Mouse (Mus musculus): Measurements from ENCODE around the gene Ankrd13a.
A peak's percentile ranks its signal among the peaks of the same experiment; 100 is the strongest.

Gene Ankrd13a

DNA sequence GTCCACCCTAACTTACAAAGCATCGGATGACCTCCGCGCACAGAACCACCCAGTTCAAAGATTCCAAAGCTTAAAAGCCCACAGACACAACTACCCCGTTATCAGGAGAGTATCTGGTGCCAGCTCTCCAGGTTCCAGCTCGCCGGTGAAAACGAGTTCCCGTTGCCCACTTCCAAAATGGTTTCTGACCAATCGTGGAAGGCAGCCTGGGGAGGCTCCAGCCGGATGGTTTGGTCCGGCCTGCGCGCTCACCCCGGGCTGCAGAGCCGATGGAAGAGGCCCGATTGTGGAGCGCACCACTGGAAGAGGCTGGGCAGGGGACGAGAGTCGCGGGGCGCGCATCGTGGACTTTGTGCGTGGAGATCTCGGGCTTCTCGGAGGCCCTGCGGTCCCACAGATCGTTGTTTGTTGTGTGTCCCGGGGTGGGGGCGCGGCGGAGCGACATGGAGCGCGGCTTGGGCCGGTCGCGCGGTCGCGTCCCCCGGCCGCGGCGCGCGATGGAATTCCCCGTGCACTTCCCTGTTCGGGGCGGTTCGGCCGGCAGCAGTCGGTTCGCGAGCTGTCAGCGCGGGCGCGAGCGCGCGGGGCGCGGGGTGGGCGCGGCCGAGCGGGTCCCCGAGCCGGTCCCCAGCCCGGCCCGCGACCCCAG, at the start of gene Ankrd13a:
TSS of gene Ankrd13a (plus strand) at position 275 of the 649 bp plus-strand sequence.
- peak; percentile 87 for DNase-seq (ENCODE audit: low spot score)

DNA sequence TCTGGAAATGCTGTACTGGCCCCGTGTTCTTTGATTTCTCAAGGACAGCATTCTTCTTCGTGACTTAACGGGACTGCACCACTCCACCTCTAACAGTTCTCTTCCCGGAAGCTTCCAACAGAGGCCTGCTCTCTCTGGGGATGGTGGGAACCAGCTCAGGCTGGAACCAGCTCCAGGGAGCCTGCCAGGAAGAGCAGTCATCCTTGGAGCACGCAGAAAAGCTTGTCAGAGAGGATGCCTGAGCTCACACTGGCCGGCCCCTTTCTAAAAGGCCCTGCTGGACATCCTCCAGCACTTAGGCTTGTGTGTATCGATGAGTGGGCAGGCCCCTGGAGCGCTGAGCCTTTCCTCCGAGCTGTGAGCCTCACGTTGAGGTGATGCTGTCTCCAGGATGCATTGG, 46.3 kb upstream of the Ankrd13a start:
- no peak for DNase-seq (ENCODE audit: low spot score)

DNA sequence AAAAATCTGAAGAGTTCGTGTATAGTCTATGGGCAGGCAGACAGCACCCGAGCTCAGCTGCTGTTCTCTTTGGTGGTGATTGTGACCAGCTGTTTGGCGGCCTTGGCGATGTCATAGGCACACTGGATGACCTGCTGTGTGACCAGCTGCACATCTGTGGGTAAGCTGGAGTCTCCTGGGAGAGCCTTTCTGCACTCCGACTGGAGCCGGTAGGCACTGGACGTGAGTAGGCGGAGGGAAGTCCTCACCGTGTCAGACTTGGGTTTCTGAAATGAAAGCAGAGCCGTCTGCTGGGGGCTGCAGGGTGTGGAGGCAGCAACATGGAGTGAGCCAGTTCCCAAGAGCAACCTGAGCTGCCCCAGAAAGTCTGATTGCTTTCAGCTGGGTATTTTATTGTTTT, 44.3 kb upstream of the Ankrd13a start:
- no peak for DNase-seq (ENCODE audit: low spot score)

DNA sequence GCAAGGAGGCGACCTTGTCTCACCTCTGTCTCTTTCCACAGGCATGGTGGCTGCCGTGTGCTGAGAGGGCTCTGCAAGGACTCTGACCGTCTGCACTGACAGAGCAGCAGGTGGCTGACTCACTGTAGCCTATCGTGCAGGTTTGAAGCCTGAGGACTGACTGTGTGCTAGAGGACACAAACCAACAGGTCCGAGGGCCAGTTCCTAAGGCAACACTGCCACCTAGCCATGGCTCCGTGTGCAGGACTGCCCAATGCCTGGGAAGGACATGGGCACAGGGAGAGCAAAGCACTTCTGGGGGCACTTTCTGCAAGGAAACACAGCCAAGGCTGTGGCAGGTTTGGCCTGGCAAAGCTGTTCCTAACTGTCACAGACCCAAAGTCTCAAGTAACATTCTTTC, 43.0 kb upstream of the Ankrd13a start:
- no peak for DNase-seq (ENCODE audit: low spot score)

DNA sequence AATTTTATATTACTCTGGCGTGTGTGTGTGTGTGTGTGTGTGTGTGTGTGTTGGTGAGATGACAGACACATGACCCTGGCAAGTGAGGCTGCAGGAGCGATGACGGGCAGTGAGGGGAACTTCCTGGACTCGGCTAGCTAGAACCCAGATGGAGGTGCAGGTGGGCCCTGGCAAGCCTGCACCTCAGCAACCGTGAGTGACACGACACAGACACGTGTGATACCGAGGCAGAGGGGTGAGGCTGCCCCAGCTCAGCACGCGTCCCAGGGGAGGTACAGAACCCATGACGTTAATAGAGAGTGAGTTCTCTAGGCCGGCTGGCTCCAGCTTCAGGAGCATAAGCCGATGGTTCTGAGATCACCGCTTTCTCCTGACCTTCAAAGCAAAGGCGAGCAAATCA, 42.5 kb upstream of the Ankrd13a start:
- no peak for DNase-seq (ENCODE audit: low spot score)

DNA sequence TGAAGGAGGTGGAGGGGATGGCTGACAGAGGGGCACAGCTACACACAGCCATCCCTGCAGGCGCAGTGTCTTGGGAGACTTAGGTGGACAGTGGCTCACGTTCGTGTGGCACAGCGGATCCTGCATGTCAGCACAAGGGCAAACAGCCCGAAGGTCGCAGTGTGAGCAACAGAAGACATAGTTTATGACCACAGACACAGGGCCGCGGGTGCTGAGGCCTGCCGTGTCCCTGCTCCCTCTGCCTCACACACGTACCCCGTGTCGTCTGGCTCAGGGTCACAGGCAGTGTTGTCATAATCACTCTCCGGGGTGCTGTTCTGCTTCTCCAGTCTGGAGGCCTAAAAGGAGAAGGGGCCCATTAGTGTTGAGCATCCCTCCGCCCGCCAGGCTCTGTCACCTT, 40.9 kb upstream of the Ankrd13a start:
- DNase-seq (ENCODE audit: low spot score): no peak

DNA sequence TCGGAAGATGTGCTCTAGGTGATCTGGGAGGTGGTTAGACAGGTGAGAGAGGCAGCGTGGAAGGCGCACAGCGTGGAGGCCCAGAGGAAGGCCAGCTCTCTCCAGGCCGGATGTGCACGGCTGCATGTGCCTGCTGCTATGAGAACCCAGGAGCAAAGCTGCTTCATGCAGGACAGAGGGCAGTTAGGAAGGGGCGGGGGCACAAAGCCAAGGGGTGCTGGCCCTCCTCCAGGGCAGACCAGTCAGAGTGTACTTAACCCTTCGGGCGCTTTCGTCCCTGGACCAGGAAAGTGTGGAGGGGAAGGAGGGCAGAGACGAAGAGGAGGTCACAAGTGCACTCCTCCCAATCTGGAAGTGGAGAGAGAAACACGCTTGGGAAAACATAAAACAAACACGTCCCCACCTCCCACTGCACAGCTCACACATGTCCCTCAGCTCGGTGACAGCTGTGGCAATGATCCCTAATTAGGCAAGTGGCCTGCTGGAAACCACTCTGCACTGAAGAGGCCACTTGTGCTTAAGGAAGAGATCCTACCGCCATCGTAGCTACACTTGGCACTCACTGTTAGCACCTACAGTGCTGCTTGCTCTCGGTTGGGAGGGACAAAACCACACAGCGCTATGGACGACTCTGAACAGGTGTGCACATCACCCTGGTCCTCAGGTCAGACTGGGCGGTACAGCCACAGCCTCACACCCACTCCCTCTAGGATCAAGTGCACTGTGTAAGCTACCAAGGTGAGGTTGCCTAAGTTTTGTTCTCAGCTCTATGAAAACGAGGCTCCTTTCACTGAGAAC, 37.2 kb upstream of the Ankrd13a start:
- DNase-seq (ENCODE audit: low spot score): no peak

DNA sequence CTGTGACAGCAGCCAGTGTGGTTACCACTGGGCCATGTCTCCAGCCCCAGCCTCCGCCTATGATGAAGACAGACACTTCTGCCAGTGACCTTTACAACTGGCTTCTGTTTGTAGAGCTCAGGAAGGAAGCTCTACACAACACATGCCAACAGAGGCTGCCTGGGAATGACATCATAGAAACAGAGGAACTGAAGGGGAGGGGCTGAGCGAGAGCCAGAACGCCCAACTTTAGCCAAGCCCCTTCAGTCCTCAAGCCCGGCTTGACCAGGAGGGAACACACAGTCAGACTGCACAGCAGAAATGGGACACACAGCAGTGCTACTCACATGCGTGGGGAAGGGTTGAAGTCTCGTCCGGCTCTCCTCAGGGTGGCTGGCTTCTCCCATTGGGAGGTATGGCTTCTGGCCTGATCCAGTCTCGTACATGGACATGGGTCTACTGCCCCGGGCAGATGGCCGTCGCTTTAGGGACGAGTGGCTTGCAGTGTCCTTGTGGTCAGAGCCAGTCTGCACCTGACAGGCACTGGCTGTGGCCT, 35.7 kb upstream of the Ankrd13a start:
- DNase-seq (ENCODE audit: low spot score): no peak

DNA sequence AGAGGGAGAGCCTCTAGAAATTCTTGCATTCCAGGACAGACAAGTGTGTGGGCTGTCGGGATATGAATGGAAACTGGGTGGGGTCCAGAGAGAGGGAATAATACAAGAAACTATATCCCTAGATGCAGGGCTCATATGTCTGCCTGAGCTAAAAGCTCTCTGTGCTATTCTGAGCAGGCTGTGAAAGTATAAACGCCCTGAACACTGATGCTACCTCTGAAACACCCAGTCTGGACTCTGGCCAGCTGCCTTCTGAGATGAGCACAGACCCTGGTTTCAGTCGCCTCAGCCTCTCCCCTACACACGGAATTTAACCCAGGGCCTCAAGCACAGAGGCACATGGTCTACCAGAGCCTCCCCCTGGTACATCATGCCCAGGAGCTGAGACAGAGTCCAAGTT, 33.9 kb upstream of the Ankrd13a start:
- no peak for DNase-seq (ENCODE audit: low spot score)

DNA sequence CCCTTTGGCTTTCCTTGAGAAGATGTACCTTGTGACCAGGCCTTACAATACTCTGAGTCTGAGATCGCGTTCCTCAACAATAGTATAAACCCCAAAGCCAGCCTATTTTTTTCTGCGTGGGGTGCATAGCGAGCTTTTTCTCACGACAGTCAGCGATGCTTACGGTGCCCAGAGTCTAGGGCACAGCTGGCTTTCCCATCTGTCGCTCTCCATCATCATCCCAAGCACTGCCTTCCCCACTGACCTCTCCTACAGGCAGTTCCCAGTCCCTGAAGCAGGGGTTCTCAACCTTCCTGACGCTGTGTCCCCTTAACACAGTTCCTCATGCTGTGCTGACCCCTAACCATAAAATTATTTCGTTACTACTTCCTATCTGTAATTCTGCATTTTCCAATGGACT, 31.9 kb upstream of the Ankrd13a start:
- DNase-seq (ENCODE audit: low spot score): no peak

DNA sequence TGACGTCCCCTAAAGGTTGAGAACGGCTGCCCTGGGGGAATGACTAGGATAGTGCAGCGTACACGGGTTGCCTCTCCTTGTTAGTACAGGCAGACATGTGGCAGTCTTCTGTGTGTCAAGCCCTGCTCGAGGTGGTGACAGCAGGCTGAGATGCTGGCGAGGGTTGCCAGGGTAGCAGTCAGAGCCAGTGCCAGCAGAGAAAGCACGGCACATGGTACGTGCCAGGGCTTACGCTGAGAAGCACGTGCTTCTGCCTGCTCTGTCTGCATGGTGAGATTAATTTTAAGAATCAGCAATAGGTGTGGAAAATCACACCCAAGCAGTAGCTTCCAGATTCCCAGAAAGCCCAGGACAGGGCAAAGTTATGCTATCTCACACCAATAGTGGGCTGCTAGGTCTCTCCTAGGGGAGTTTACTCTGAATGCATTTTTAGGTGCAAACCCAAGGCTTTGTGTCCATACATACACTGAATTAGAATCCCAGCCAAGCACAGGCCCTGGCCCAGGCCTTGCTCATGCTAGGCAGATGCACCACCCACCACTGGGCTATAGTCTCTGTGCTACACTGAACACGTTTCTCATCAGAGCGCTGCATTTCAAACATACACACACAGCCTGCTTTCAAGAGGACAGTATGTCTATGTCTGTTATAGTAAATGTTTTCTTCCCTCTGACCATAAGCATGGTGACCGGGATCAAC, 31.3 kb upstream of the Ankrd13a start:
- no peak for DNase-seq (ENCODE audit: low spot score)

DNA sequence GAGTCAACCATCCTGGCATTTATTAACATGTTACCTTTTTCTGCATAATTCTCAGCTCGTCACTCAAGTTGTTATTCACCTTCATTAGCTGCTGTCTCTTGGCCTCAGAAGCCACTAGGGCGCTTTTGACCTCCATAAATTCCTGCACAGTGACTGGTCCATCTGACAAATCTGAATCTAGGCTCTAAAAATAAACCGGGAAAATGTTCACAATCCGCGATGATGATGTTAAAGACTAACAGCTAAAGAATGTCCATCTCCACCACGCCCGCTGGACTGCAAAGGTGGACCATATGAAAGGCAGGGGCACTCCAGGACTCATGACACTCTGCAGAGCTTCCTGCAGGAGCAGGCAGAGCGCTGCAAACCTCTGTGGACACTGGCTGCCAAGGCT, 30.8 kb upstream of the Ankrd13a start:
- DNase-seq (ENCODE audit: low spot score): no peak

DNA sequence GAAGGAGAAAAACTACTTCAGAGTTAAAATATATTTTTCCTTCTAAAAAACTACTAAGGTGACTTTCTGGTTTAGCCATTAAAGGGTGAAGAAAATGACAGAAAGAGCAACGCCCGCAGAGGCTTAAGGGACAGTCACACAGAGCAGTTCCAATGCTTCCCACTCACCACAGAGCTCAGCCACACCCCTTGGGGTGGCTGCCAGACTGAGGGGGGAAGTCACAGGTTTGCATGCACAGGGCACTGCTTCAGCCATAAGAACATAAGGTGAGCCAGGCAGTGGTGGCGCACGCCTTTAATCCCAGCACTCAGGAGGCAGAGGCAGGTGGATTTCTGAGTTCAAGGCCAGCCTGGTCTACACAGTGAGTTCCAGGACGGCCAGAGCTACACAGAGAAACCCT, 28.9 kb upstream of the Ankrd13a start:
- no peak for DNase-seq (ENCODE audit: low spot score)

DNA sequence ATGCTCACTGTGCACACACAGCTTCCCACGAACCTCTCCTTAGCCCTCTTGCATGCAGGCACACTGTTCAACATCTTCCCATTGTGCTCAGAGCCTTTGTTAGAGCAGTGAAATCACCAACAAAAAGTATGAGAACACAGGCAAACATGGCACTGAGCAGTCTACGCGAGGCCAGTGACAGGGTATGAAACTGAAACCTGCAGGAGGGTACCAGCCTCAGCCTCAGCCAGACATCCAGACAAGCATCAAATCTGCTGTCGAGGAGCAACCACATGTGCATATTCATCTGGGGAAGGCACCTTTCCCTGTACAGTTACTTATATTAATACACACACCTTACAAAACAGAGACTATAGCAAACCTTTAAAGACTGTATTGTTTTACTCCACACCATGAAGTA, 27.6 kb upstream of the Ankrd13a start:
- no peak for DNase-seq (ENCODE audit: low spot score)

DNA sequence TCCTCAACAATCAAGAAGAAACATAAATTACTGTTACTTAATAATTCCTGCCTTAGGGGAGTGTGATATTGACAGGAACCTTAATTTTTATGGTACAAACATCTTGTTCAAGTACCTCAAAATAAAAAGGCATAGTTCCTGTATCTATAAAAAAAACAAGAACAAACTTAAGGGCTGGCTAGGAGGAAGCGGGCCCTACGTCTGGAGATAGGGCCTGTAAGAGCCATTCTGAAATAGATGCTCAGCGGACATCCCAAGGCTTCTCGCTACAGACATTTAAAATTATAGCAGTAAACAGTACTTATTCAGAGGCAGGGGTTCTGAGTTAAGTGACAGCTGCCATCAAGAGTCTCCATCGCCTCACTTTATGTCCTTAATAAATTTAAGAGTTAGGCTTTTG, 27.0 kb upstream of the Ankrd13a start:
- no peak for DNase-seq (ENCODE audit: low spot score)

DNA sequence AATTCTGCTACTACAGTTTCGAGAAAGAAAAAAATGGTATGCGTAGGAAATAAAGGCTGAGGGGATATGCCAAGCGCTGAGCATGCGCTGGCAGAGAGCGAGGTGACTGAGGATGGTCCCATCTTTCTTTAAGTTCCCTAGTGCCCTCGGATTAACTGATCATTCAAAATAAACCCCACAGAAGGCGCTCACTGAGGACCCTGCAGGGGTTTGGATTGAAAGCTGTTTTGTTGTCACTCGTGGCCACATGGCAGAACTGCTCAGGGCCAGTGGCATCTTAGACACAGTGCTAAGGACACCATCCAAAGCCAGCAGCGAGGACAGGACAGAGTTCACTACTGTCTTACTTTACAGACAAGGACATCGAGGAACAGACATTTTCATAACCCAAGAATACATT, 24.2 kb upstream of the Ankrd13a start:
- no peak for DNase-seq (ENCODE audit: low spot score)

DNA sequence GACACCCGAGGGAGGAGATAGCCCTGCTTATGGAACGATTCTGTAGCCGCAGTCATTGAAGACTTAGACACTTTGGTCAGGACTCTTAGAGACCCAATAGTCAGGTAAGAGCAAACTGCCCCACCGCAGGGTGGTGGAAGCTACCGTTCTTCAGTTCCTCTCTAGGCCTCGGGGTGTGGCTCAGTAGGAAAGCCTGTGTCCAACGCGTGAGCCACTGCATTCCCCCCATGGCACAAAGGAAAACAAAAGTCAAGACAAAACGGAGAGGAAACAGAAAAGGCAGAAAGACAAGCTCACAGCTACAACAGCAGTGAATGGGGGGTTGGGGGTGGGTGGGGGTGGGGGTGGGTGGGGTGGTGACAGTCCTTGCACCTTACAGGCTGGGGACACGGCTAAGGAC, 22.1 kb upstream of the Ankrd13a start:
- DNase-seq (ENCODE audit: low spot score): no peak

DNA sequence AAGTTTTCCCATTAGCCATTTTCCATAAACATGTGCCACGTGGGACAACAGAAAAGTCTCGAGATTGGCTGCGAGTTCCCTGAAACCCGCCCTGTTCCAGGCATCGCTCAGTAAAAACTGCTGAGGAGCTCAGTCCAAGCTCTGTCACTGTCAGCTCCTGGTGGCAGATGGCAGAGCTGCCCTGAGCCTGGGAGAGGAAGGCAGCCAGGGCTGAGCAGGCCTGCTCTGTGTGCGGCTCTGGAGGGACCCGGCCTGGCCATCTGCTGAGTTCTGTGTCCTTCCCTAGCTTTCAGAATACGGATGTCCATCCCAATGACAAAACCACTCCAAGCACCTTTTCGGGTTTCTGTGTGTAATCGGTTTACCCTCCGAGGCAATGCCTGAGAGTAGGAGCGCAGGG, 21.1 kb upstream of the Ankrd13a start:
- DNase-seq (ENCODE audit: low spot score): no peak

DNA sequence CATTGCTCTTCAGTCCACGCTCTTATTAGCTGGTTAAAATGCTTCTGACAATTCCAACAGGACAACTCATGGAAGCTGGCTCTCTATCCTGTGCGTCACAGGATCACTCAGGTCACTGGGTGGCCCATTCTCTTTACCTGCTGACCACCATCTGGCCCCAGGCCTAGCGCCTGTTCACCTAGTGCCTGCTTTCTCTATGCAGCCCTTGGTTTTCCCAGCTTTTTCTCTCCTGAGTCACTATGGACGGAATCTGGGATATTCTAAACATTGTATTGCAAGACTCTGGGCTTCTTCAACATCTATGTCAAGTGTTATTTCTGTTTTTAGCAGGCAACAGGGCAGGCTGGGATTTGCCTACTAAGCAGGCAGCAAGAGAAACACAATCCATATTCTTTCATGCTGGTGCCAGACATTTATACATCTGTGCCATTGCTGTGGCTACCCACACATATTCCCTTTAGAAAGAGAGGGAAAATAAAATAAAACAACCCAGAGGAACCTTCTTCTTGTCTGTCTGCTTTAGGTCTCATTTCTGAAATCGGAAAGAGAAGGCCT, 14.9 kb upstream of the Ankrd13a start:
- DNase-seq (ENCODE audit: low spot score): no peak

DNA sequence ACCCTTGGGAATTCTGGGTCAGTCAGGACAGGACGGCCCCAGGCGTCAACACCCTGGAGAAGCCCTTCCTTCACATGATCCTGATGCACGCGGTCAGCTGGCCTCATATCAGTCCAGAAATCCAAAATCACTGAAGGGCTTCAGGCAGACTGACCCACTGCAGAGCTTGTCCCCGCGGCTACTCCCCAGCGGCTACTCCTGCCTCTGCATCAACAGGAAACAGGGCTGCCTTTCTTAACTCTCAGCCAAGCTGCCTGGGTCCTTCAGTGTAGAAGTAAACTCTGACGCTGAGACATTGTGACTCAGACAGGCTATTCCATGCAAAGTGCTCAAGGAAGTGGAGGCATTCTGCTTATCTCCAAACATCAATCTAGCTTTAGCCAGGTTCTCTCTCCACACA, 12.5 kb upstream of the Ankrd13a start:
- no peak for DNase-seq (ENCODE audit: low spot score)

DNA sequence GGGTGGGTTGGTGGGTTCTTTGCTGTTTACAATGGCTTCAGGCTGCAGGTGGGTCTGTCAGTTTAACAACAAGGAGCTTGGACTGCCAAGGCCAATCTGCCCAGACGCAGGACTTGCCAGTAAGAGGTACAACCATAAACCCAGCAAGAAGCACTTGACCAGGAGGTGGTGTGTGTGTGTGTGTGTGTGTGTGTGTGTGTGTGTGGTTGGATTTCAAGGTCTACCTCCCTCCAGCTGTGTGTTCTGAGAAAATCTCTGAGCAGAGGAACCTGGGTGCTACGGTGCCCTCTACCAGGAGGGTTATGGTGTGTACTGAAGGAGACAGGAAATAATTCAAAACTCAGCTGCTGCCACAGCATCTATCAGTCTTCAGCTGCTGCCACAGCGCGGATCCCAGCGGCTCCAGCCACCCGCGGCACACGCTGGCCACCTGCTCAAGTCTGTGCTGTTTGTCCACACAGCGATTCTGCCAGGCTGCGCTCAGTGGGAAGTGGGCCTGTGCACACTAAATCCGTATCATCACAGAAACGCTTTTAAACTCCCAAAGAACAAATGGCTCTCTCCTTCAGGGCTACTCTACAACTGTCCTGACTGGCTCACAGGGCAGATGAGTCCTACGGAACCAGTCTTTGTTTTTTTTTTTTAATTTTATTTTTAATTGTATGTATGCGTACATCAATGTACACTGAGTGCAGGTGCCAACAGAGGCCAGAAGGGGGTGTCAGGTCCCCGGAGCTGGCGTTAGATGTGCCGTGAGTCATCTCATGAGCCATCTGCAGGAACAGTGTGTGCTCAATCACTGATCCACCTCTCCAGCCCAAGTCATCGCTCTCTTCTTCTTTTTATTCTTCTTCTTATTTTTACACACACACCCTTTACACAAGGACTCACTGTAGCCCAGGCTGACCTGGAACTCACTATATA, 9.4 kb upstream of the Ankrd13a start:
- DNase-seq (ENCODE audit: low spot score): no peak

DNA sequence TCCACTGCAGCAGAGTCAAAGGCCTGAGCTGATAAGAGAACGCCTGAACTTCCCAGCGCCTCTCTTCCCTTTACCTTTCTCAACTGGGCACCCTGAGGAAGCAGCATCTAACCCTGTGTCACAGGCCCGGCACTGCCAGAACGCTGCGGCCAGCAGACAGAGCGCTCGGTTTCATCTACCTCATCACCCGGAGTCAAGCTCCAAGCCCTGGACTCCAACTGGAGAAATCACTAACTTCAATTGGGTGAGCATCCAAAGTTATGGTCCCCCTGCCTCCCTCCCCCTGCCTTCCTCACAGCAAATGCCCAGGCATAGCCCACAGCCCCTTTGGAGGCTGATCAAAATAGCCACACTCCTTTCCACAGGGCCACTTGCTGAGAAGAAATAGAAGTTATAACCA, 7.8 kb upstream of the Ankrd13a start:
- DNase-seq (ENCODE audit: low spot score): no peak
